Mouse (Mus musculus) myocyte (in vitro differentiated cells): ENCODE measurements around the gene Gm20388. TPM values are rescaled to one million over a fixed set of nuclear protein-coding genes. Genes with fewer than 3 reads are reported as not detected.
A peak's percentile ranks its signal among the peaks of the same experiment; 100 is the strongest.

Experiments used
- H3K27me3 ChIP-seq: one replicate; pipeline ENCODE4 v1.6.1; 2011; ENCODE audit not compliant: control insufficient read depth, insufficient read depth, insufficient read length
- H3K36me3 ChIP-seq: one replicate; pipeline ENCODE4 v1.6.1; 2011; ENCODE audit not compliant: control insufficient read depth, insufficient read depth
- H3K4me2 ChIP-seq: one replicate; pipeline ENCODE4 v1.6.1; 2011; ENCODE audit warnings: low read depth, control low read depth
- H3K4me3 ChIP-seq: one replicate; pipeline ENCODE4 v1.5.1; 2011; ENCODE audit warnings: mild to moderate bottlenecking, control low read depth, moderate library complexity
- H3K79me2 ChIP-seq: one replicate; pipeline ENCODE4 v1.6.1; 2011; ENCODE audit not compliant: control insufficient read depth, insufficient read depth
- H3ac ChIP-seq: one replicate; pipeline ENCODE4 v1.6.1; 2011; ENCODE audit not compliant: control insufficient read depth, insufficient read length
- CEBPB ChIP-seq: IDR thresholded peaks from 2 replicates; pipeline ENCODE4 v1.6.1; 2011; ENCODE audit warnings: mild to moderate bottlenecking, moderate library complexity; ENCODE audit not compliant: poor library complexity, insufficient read depth, severe bottlenecking
- E2F4 ChIP-seq: IDR thresholded peaks from one replicate; pipeline ENCODE4 v1.6.1; 2011; ENCODE audit warnings: mild to moderate bottlenecking, control low read depth, moderate library complexity; ENCODE audit not compliant: insufficient read depth
- MAX ChIP-seq: IDR thresholded peaks from one replicate; pipeline ENCODE4 v1.6.1; 2011; ENCODE audit warnings: low read depth, mild to moderate bottlenecking, control low read depth
- MYOD1 ChIP-seq, 3 experiments: IDR thresholded peaks; one replicate each; pipeline ENCODE4 v1.6.1; 2011; ENCODE audit warnings: control low read depth in 2 of 3, low read depth in 2 of 3, mild to moderate bottlenecking in 2 of 3, moderate library complexity in 1 of 3; ENCODE audit not compliant: insufficient read length in 2 of 3, control insufficient read depth in 1 of 3
- MYOG ChIP-seq, 3 experiments: IDR thresholded peaks; one replicate each; pipeline ENCODE4 v1.6.1; 2011; ENCODE audit warnings: control low read depth in 2 of 3, low read depth in 2 of 3, mild to moderate bottlenecking in 2 of 3; ENCODE audit not compliant: insufficient read length in 2 of 3, control insufficient read depth in 1 of 3, insufficient read depth in 1 of 3
- POLR2A ChIP-seq: IDR thresholded peaks from one replicate; pipeline ENCODE4 v1.6.1; 2011; ENCODE audit warnings: low read depth, mild to moderate bottlenecking, control low read depth, moderate library complexity; ENCODE audit not compliant: insufficient read length
- POLR2AphosphoS2 ChIP-seq: IDR thresholded peaks from one replicate; pipeline ENCODE4 v1.6.1; 2011; ENCODE audit warnings: low read depth, control low read depth; ENCODE audit not compliant: insufficient read length
- REST ChIP-seq: IDR thresholded peaks from one replicate; pipeline ENCODE4 v1.6.1; 2011; ENCODE audit warnings: mild to moderate bottlenecking, control low read depth, moderate library complexity; ENCODE audit not compliant: insufficient read depth, insufficient read length
- SRF ChIP-seq: IDR thresholded peaks from one replicate; pipeline ENCODE4 v1.6.1; 2011; ENCODE audit warnings: low read depth; ENCODE audit not compliant: control insufficient read depth, insufficient read length
- TCF12 ChIP-seq: IDR thresholded peaks from one replicate; pipeline ENCODE4 v1.6.1; 2011; ENCODE audit warnings: mild to moderate bottlenecking, control low read depth; ENCODE audit not compliant: poor library complexity, insufficient read depth, severe bottlenecking
- TCF3 ChIP-seq: IDR thresholded peaks from one replicate; pipeline ENCODE4 v1.6.1; 2011; ENCODE audit warnings: low read depth, control low read depth; ENCODE audit not compliant: insufficient read length
- USF1 ChIP-seq: IDR thresholded peaks from one replicate; pipeline ENCODE4 v1.6.1; 2011; ENCODE audit warnings: low read depth, mild to moderate bottlenecking, control low read depth, moderate library complexity
- polyA plus RNA-seq: library from polyadenylated mRNA; unstranded; fragments of >200 nt; fragmentation: generic; extraction: Trizol; gene quantifications from one replicate; pipeline ENCODE4 v1.2.1, GENCODE M21; 2012; ENCODE audit warnings: missing spikeins

The Gm20388 gene
- polyA plus RNA-seq, 1 experiment, result 15.3 TPM

GRCm38 (mm10) chr8:122719500-122720065 lies 2808.9 kb downstream of the Gm20388 start:
- no peak overlapping the region for H3K4me3 ChIP-seq

DNA sequence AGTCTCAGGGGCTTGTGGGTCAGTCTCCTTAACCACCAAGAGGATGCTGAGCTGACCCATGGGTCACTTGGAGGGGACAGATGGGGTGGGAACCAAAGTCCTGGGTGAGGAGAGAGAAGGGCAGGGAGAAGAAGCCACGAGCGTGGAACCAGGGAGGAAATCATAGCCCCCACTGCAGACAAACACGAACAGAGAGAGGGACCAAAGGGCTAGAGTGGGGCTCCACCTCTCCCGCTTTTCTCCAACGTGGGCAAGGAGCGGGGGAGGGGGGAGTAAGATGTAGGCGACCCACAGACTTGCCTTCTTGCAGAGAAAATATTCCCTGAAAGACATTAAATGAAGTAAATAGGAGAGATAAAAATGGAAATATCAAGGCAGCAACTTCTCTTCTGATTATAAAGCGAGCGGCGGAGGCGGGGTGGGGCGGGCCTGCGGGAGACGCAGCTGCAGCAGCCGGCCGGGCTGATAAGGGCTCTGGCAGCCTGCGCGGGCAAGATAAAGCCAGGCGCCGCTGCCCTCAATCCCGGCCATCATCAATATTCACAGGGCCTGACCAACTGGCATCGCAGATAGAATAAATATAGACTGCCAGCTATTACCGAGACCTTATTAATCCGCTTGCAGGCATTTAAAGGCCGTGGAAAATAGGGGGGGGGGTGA lies 2809.6 kb downstream of the Gm20388 start:
- no peaks in the 10 kb centered on the region for H3K36me3 ChIP-seq
- no peak overlapping the region for H3K4me3 ChIP-seq
- H3K4me2 ChIP-seq, result no peak overlapping the region
- no peak overlapping the region for H3ac ChIP-seq
- no peak for TF ChIP-seq E2F4
- no peak for TF ChIP-seq POLR2A
- no peak for TF ChIP-seq MAX
- peak in 1 of 3 experiments; percentile 18 for TF ChIP-seq MYOG (IDR thresholded peaks at IDR 0.05; ENCODE audit: control insufficient read depth in 1 of 3, insufficient read depth in 1 of 3, insufficient read length in 2 of 3, low read depth in 2 of 3)
- no peaks in the 10 kb centered on the region for H3K79me2 ChIP-seq
- H3K27me3 ChIP-seq, result peaks cover 81% of the 10 kb centered on the region

More at GRCm38 (mm10) chr8:122719500-122720065, 2808.9 kb downstream of the Gm20388 start:
- Histone ChIP-seq H3K36me3 (no peaks in the 10 kb centered on the region), H3K79me2 (no peaks in the 10 kb centered on the region), H3ac (no peak overlapping the region), H3K4me2 (no peak overlapping the region), H3K27me3 (peaks cover 82% of the 10 kb centered on the region)
- no peak for TF ChIP-seq MYOD1 (IDR thresholded peaks at IDR 0.05; ENCODE audit: control insufficient read depth in 1 of 3, insufficient read length in 2 of 3, low read depth in 2 of 3)
- TF ChIP-seq TCF3, result no peak
- TF ChIP-seq REST, result no peak
- no peak for TF ChIP-seq MYOG (IDR thresholded peaks at IDR 0.05; ENCODE audit: control insufficient read depth in 1 of 3, insufficient read depth in 1 of 3, insufficient read length in 2 of 3, low read depth in 2 of 3)
- no peak for TF ChIP-seq SRF
- no peak for TF ChIP-seq E2F4
- no peak for TF ChIP-seq MAX
- TF ChIP-seq USF1, result no peak

DNA sequence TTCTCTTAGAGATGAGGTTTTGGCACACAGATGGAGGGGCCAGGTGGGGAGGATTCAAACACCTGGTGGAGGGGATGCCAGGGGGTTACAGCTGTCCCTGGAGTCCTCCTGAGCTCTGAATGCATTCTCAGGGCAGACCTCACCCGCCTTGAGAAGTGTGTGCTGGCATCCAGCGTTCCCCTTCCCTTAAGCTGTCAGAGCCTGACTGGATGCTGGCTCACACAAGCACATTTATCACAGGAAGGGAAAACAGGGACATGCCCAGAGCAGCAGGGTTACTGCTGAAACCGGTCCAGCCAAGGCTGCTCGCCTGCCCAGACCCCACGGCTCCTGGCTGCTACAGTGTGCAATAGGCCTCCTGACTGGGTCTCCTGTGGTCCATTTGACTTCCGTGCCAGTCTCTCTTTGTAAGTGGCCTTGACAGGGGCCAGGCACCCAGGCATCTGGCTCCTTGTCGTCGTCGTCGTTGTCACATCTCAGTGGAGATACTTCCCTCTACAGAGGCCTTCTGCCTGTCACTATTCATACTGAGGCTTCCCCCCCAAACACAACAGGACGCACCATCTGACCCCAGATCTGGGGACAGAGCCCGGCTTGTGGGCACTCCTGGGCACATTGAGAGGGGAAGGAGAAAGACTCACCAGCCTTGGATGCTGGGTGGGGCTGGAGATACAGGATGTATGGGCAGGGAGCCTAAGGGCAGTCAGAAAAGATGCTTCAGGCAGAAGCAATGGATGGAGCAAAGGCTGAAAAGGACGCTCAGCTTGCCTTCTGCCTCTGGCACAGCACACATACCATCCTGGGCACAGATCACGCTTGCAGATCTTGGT lies 2810.4 kb downstream of the Gm20388 start:
- Histone ChIP-seq H3K36me3 (no peaks in the 10 kb centered on the region), H3K4me2 (no peak overlapping the region), H3K79me2 (no peaks in the 10 kb centered on the region), H3K27me3 (peaks cover 89% of the 10 kb centered on the region), H3ac (no peak overlapping the region), H3K4me3 (no peak overlapping the region)
- TF ChIP-seq USF1 (no peak), POLR2AphosphoS2 (no peak), MYOG (IDR thresholded peaks at IDR 0.05; ENCODE audit: control insufficient read depth in 1 of 3, insufficient read depth in 1 of 3, insufficient read length in 2 of 3, low read depth in 2 of 3) (no peak), MYOD1 (IDR thresholded peaks at IDR 0.05; ENCODE audit: control insufficient read depth in 1 of 3, insufficient read length in 2 of 3, low read depth in 2 of 3) (no peak), SRF (no peak), E2F4 (no peak), MAX (no peak), TCF3 (no peak), TCF12 (no peak), REST (no peak), POLR2A (no peak), CEBPB (no peak)

- H3K4me2 ChIP-seq, result no peak overlapping the region
- H3K4me3 ChIP-seq, result no peak overlapping the region
- peaks cover 80% of the 10 kb centered on the region for H3K27me3 ChIP-seq
- TF ChIP-seq CEBPB, result no peak
- TF ChIP-seq POLR2A, result no peak
- TF ChIP-seq MAX, result no peak
- TF ChIP-seq MYOG (IDR thresholded peaks at IDR 0.05; ENCODE audit: control insufficient read depth in 1 of 3, insufficient read depth in 1 of 3, insufficient read length in 2 of 3, low read depth in 2 of 3), result no peak
- no peak for TF ChIP-seq E2F4
- TF ChIP-seq TCF3, result no peak
- no peak for TF ChIP-seq USF1
- TF ChIP-seq SRF, result no peak
- TF ChIP-seq POLR2AphosphoS2, result no peak
- no peak for TF ChIP-seq MYOD1 (IDR thresholded peaks at IDR 0.05; ENCODE audit: control insufficient read depth in 1 of 3, insufficient read length in 2 of 3, low read depth in 2 of 3)
- no peak for TF ChIP-seq REST
- no peak for TF ChIP-seq TCF12
- H3ac ChIP-seq, result no peak overlapping the region
- no peaks in the 10 kb centered on the region for H3K36me3 ChIP-seq
- no peaks in the 10 kb centered on the region for H3K79me2 ChIP-seq
These were observed 2814.5 kb downstream of the Gm20388 start for GRCm38 (mm10) chr8:122725187-122725586.
